Mouse (Mus musculus): ENCODE results near the gene Ints14. TPM values are rescaled to one million over a fixed set of nuclear protein-coding genes. Genes with fewer than 3 reads are reported as not detected.

The Ints14 gene
- polyA plus RNA-seq, 1 experiment from 2014 or later: 29.2 TPM

Other genes starting within 250 kb of the Ints14 start
- 214 to 374 TPM (median 216 TPM) in 3 replicates for gene Rab11a, start 223.1 kb upstream of the Ints14 start, polyA plus RNA-seq (2018)
- 4.0 to 7.6 TPM (median 5.1 TPM) in 3 replicates for gene Dennd4a, start 149.6 kb upstream of the Ints14 start, polyA plus RNA-seq (2018)
- gene Slc24a1, start 9.3 kb upstream of the Ints14 start, polyA plus RNA-seq (2018): not detected in 3 replicates
- gene Hacd3, start 60.8 kb downstream of the Ints14 start, polyA plus RNA-seq (2018): 22.9 to 48.0 TPM (median 31.6 TPM) in 3 replicates
- 55.7 to 65.9 TPM (median 64.1 TPM) in 3 replicates for gene Dpp8, start 71.5 kb downstream of the Ints14 start, polyA plus RNA-seq (2018)
- gene Igdcc4, start 140.6 kb downstream of the Ints14 start, polyA plus RNA-seq (2018): 0.07 TPM in 1 of 3 replicates, not detected in the others
- not detected in 3 replicates for gene Igdcc3, start 180.3 kb downstream of the Ints14 start, polyA plus RNA-seq (2018)
- gene Parp16, start 234.4 kb downstream of the Ints14 start, polyA plus RNA-seq (2018): 2.0 to 3.2 TPM (median 2.1 TPM) in 3 replicates